In genomic region chr2:163657975-163658886, GRCm38 (mm10) we compare ENCODE assay signal across 8 mouse cellular contexts. TPM values are rescaled to one million over a fixed set of nuclear protein-coding genes. Genes with fewer than 3 reads are reported as not detected.
DNase-seq lines count a peak whose midpoint lies in the region; ATAC-seq lines count a peak whose summit lies in the region.

Gene Pkig (plus strand): TSS chr2:163658386.

- no peaks in the 10 kb centered on the region for H3K36me3 ChIP-seq in embryonic facial prominence, embryonic 11.5 days (replicated peaks; ENCODE audit: control insufficient read depth, insufficient read depth, low read depth, low read length)
- H3K36me3 ChIP-seq in limb, embryonic 12.5 days: no peaks in the 10 kb centered on the region
- H3K36me3 ChIP-seq in midbrain, embryonic 14.5 days (ENCODE audit: control insufficient read depth, insufficient read depth, low read length): no peaks in the 10 kb centered on the region

- H3K27ac ChIP-seq in embryonic facial prominence, embryonic 11.5 days (replicated peaks; ENCODE audit: low read depth, low read length): peak within 1 kb of the TSS; percentile 48; the same call in 1 of the 2 replicates
- H3K27ac ChIP-seq in limb, embryonic 12.5 days: peak within 1 kb of the TSS; percentile 87
- peak within 1 kb of the TSS; percentile 84 for H3K27ac ChIP-seq in midbrain, embryonic 14.5 days (replicated peaks; ENCODE audit: low read depth, low read length)

- DNase-seq in 3T3-L1 (ENCODE audit: low read depth, low spot score): peak; percentile 80
- peak; percentile 90 for DNase-seq in adrenal gland, postnatal 25 days
- DNase-seq in embryonic facial prominence, embryonic 11.5 days (ENCODE audit: low spot score): peak; percentile 94
- peak; percentile 99 for DNase-seq in heart, adult 11 months
- peak; percentile 75 for DNase-seq in kidney, adult 11 months
- DNase-seq in midbrain, embryonic 14.5 days: peak; percentile 96
- DNase-seq in spleen, adult 12 weeks (ENCODE audit: low spot score): peak; percentile 70

- H3K27me3 ChIP-seq in embryonic facial prominence, embryonic 11.5 days (ENCODE audit: control insufficient read depth, insufficient read depth, low read length): no peaks in the 10 kb centered on the region
- no peaks in the 10 kb centered on the region for H3K27me3 ChIP-seq in limb, embryonic 12.5 days
- H3K27me3 ChIP-seq in midbrain, embryonic 14.5 days (ENCODE audit: control insufficient read depth, insufficient read depth, low read length): no peaks in the 10 kb centered on the region

- peak; percentile 87 for ATAC-seq in embryonic facial prominence, embryonic 11.5 days (replicated peaks; ENCODE audit: insufficient number of reproducible peaks, low FRiP score, low TSS enrichment, low read depth)
- peak; percentile 82 for ATAC-seq in limb, embryonic 12.5 days (ENCODE audit: insufficient number of reproducible peaks, insufficient read depth, low FRiP score, low TSS enrichment, low read depth)
- ATAC-seq in midbrain, embryonic 14.5 days (ENCODE audit: low FRiP score, low TSS enrichment): peak; percentile 93

- H3K9ac ChIP-seq in embryonic facial prominence, embryonic 11.5 days (replicated peaks; ENCODE audit: low read length): peak within 1 kb of the TSS; percentile 81
- peak within 1 kb of the TSS; percentile 80 for H3K9ac ChIP-seq in limb, embryonic 12.5 days (replicated peaks)
- peak within 1 kb of the TSS; percentile 79 for H3K9ac ChIP-seq in midbrain, embryonic 14.5 days (replicated peaks; ENCODE audit: low read length)

- H3K9me3 ChIP-seq in embryonic facial prominence, embryonic 11.5 days (replicated peaks; ENCODE audit: control insufficient read depth, low read length): no peaks in the 10 kb centered on the region
- no peaks in the 10 kb centered on the region for H3K9me3 ChIP-seq in limb, embryonic 12.5 days
- H3K9me3 ChIP-seq in midbrain, embryonic 14.5 days (ENCODE audit: control insufficient read depth, low read length): no peaks in the 10 kb centered on the region

- under 1% methylated on average over 71 of the region's 71 CpGs for WGBS in embryonic facial prominence, embryonic 11.5 days
- WGBS in limb, embryonic 12.5 days: 1% methylated on average over 71 of the region's 71 CpGs
- under 1% methylated on average over 71 of the region's 71 CpGs for WGBS in midbrain, embryonic 14.5 days

- peak within 1 kb of the TSS; percentile 77 for H3K4me3 ChIP-seq in embryonic facial prominence, embryonic 11.5 days (ENCODE audit: low read depth, low read length)
- H3K4me3 ChIP-seq in limb, embryonic 12.5 days (replicated peaks): peak within 1 kb of the TSS; percentile 81
- H3K4me3 ChIP-seq in midbrain, embryonic 14.5 days (replicated peaks; ENCODE audit: low read depth, low read length): peak within 1 kb of the TSS; percentile 76

- H3K4me1 ChIP-seq in embryonic facial prominence, embryonic 11.5 days (ENCODE audit: control insufficient read depth, insufficient read depth, low read length): no peaks in the 10 kb centered on the region
- peaks cover 25% of the 10 kb centered on the region for H3K4me1 ChIP-seq in limb, embryonic 12.5 days (replicated peaks)
- H3K4me1 ChIP-seq in midbrain, embryonic 14.5 days (ENCODE audit: control insufficient read depth, insufficient read depth, low read length): peaks cover 17% of the 10 kb centered on the region

- peak within 1 kb of the TSS; percentile 46 for H3K4me2 ChIP-seq in embryonic facial prominence, embryonic 11.5 days (ENCODE audit: low read depth, low read length)
- peak within 1 kb of the TSS; percentile 59 for H3K4me2 ChIP-seq in limb, embryonic 12.5 days
- H3K4me2 ChIP-seq in midbrain, embryonic 14.5 days (ENCODE audit: low read length): peak within 1 kb of the TSS; percentile 56

RNA-seq across cellular contexts. Expression of gene Pkig, which starts in this region (rescaled TPM):
- 42.5 and 47.7 TPM in 2 replicates for total RNA-seq in adrenal gland, postnatal 25 days (2021)
- 166 and 173 TPM in 2 replicates for polyA plus RNA-seq in embryonic facial prominence, embryonic 11.5 days (2014; fragmentation: Nextera tagmentation; extraction: Ambion mirVana)
- 133 and 135 TPM in 2 replicates for polyA plus RNA-seq in limb, embryonic 12.5 days (2016; fragmentation: Nextera tagmentation; extraction: Ambion mirVana)
- polyA plus RNA-seq in midbrain, embryonic 14.5 days (2014; fragmentation: Nextera tagmentation; extraction: Ambion mirVana): 115 and 128 TPM in 2 replicates

Comparison
In these comparisons a context has a peak if more than half of its experiments do, and no peak if none do; other contexts are left out.
1. Peak in every context shown above with its lines: DNase-seq, ATAC-seq, H3K4me3 ChIP-seq and H3K27ac ChIP-seq.